Mouse (Mus musculus): ENCODE data around the gene Olfr1436. TPM values are rescaled to one million over a fixed set of nuclear protein-coding genes. Genes with fewer than 3 reads are reported as not detected.
"Not testable (repeated sequence)": the region's sequence is repeated elsewhere in the genome, so short reads cannot be mapped to it uniquely, and the experiment has no call there.

Olfr1436 gene
- polyA plus RNA-seq (2014; fragmentation: Nextera tagmentation; extraction: Ambion mirVana): not detected in 2 replicates

DNA sequence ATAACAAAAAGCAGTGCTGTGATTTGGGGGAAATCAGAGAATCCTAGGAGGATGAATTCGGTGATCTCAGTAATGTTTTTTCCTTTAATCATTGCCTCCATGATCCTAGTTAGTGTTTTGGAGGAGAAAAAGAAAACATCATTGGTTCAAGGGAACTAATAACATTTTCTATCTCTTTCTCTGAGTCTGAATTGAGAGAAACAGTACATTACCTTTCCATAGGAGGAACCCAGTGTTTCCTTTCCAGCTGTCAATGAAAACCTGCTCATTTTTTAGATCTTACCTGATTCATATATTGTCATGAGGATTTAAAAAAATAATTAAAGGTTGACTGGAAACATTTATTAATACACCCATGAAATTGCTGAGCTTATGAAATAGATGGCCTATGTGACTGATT lies at the start of gene Olfr1436:
Olfr1436 (minus strand) TSS at position 101 of the 400 bp plus-strand sequence.
- H3K27ac ChIP-seq (replicated peaks; ENCODE audit: low read depth, low read length): not testable (repeated sequence)

DNA sequence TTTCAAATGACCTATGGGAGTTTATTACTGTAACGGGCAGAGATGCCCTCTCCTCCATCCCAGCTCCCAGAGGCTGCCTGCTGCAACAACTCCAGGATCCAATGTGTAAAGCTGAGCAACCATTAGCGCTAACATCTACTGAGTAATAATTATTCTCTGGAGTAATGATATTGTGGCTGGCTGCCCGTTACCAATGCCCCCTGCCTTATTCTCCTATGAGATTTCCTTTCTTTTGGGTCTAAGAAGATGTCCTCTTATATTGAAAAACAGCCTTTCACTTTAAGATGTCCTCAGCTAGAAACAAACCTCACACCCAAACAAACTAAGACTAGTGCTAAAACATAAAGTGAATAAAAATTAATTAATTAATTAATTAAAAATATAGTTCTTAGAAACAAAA lies 36.9 kb upstream of the Olfr1436 start, which contains the start of gene Olfr1438-ps1:
Olfr1438-ps1 (minus strand) TSS at position 101 of the 400 bp plus-strand sequence.
- Histone ChIP-seq H3K9me3 (replicated peaks; ENCODE audit: control insufficient read depth, low read length) (no peaks in the 10 kb centered on the region), H3K27ac (replicated peaks; ENCODE audit: low read depth, low read length) (no peak within 1 kb of the TSS), H3K4me2 (ENCODE audit: low read depth, low read length) (no peak within 1 kb of the TSS), H3K4me3 (ENCODE audit: low read depth, low read length) (no peak within 1 kb of the TSS), H3K9ac (replicated peaks; ENCODE audit: low read length) (no peak within 1 kb of the TSS), H3K4me1 (ENCODE audit: control insufficient read depth, insufficient read depth, low read length) (no peaks in the 10 kb centered on the region), H3K27me3 (ENCODE audit: control insufficient read depth, insufficient read depth, low read length) (no peaks in the 10 kb centered on the region), H3K36me3 (replicated peaks; ENCODE audit: control insufficient read depth, insufficient read depth, low read depth, low read length) (no peaks in the 10 kb centered on the region)
- 85% methylated on average over 3 of the region's 3 CpGs for WGBS
- DNase-seq (ENCODE audit: low spot score) (no peak), ATAC-seq (replicated peaks; ENCODE audit: insufficient number of reproducible peaks, low FRiP score, low TSS enrichment, low read depth) (no peak)

More for the DNA sequence above, at the start of gene Olfr1436:
- H3K4me3 ChIP-seq (ENCODE audit: low read depth, low read length); H3K9ac ChIP-seq (replicated peaks; ENCODE audit: low read length); H3K27me3 ChIP-seq (ENCODE audit: control insufficient read depth, insufficient read depth, low read length); ATAC-seq (replicated peaks; ENCODE audit: insufficient number of reproducible peaks, low FRiP score, low TSS enrichment, low read depth); H3K36me3 ChIP-seq (replicated peaks; ENCODE audit: control insufficient read depth, insufficient read depth, low read depth, low read length); H3K9me3 ChIP-seq (replicated peaks; ENCODE audit: control insufficient read depth, low read length); DNase-seq (ENCODE audit: low spot score); H3K4me1 ChIP-seq (ENCODE audit: control insufficient read depth, insufficient read depth, low read length); H3K4me2 ChIP-seq (ENCODE audit: low read depth, low read length): not testable (repeated sequence)
- 77% methylated on average over 1 of the region's 1 CpGs for WGBS

DNA sequence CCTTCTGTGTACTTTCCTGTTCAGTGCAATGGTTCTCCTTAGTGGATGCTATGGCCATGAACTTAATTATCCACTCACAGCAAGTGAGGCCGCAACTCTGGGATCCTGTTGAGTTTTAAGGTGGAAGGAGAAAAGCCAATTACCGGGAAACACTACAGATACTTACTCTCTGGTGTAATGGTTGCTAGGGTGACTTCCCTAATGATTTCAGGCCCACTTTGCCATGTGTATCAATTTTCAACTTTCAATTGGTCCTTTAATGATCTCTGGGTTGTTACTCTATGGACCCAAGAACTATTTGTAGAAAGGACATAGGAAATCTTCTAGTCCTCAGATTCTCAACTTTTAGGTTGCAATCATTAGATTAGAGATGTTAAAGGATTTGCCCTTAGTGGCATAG lies 26.1 kb upstream of the Olfr1436 start, which contains the start of gene Olfr1437:
Olfr1437 (minus strand) TSS at position 101 of the 400 bp plus-strand sequence.
- H3K9me3 ChIP-seq (replicated peaks; ENCODE audit: control insufficient read depth, low read length): no peaks in the 10 kb centered on the region
- no peak for DNase-seq (ENCODE audit: low spot score)
- H3K36me3 ChIP-seq (replicated peaks; ENCODE audit: control insufficient read depth, insufficient read depth, low read depth, low read length): no peaks in the 10 kb centered on the region
- no peak within 1 kb of the TSS for H3K4me3 ChIP-seq (ENCODE audit: low read depth, low read length)
- no peaks in the 10 kb centered on the region for H3K27me3 ChIP-seq (ENCODE audit: control insufficient read depth, insufficient read depth, low read length)
- no peak for ATAC-seq (replicated peaks; ENCODE audit: insufficient number of reproducible peaks, low FRiP score, low TSS enrichment, low read depth)
- no peak within 1 kb of the TSS for H3K4me2 ChIP-seq (ENCODE audit: low read depth, low read length)
- no peak within 1 kb of the TSS for H3K9ac ChIP-seq (replicated peaks; ENCODE audit: low read length)
- no peaks in the 10 kb centered on the region for H3K4me1 ChIP-seq (ENCODE audit: control insufficient read depth, insufficient read depth, low read length)
- no peak within 1 kb of the TSS for H3K27ac ChIP-seq (replicated peaks; ENCODE audit: low read depth, low read length)
- WGBS: 80% methylated on average over 2 of the region's 2 CpGs

DNA sequence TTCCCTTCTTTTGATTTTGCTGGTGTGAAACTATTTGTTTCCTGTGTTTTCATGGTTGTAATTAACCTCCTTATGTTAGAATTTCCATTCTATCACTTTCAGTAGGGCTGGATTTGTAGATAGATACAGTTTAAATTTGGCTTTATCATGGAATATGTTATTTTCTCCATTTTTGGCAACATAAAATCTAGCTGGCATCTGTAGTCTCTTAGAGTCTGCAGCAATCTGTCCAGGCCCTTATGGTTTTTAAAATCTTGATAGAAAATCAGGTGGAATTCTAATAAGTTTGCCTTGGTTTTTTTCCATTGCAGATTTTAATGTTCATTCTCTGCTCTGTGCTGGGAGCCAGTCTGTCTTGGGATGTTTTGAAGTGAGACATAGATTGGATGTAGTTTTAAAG lies 6.0 kb downstream of the Olfr1436 start:
- no peaks in the 10 kb centered on the region for H3K36me3 ChIP-seq (replicated peaks; ENCODE audit: control insufficient read depth, insufficient read depth, low read depth, low read length)
- no peak for ATAC-seq (replicated peaks; ENCODE audit: insufficient number of reproducible peaks, low FRiP score, low TSS enrichment, low read depth)
- H3K4me1 ChIP-seq (ENCODE audit: control insufficient read depth, insufficient read depth, low read length): no peaks in the 10 kb centered on the region
- no peak for DNase-seq (ENCODE audit: low spot score)
- H3K9me3 ChIP-seq (replicated peaks; ENCODE audit: control insufficient read depth, low read length): no peaks in the 10 kb centered on the region
- no peak overlapping the region for H3K27ac ChIP-seq (replicated peaks; ENCODE audit: low read depth, low read length)
- H3K4me2 ChIP-seq (ENCODE audit: low read depth, low read length): no peak overlapping the region
- no peaks in the 10 kb centered on the region for H3K27me3 ChIP-seq (ENCODE audit: control insufficient read depth, insufficient read depth, low read length)
- H3K4me3 ChIP-seq (ENCODE audit: low read depth, low read length): no peak overlapping the region
- H3K9ac ChIP-seq (replicated peaks; ENCODE audit: low read length): no peak overlapping the region

DNA sequence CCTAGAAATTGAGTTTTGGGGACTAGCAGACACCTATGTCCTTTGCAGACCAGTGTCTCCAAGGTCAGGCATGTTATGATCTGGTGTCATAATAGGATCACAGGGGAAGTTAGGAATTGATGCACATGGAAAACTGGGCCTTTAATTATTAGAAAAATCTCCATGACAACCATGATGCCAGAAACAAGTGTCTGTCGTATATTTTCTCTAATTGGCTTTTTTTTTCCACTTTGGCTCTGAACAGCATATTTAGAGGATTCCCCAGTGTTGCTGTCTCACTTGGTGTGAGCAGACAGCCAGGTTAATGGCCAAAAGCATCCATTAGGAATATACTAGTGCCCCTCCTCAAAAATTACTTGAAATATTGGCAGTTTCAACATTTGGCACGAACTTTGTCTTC lies 19.4 kb downstream of the Olfr1436 start, which contains the start of gene Olfr1434:
Olfr1434 (plus strand) TSS at position 301 of the 400 bp plus-strand sequence.
- ATAC-seq (replicated peaks; ENCODE audit: insufficient number of reproducible peaks, low FRiP score, low TSS enrichment, low read depth) (no peak), DNase-seq (ENCODE audit: low spot score) (no peak)
- no peaks in the 10 kb centered on the region for H3K36me3 ChIP-seq (replicated peaks; ENCODE audit: control insufficient read depth, insufficient read depth, low read depth, low read length)
- no peak within 1 kb of the TSS for H3K27ac ChIP-seq (replicated peaks; ENCODE audit: low read depth, low read length)
- no peaks in the 10 kb centered on the region for H3K27me3 ChIP-seq (ENCODE audit: control insufficient read depth, insufficient read depth, low read length)
- no peaks in the 10 kb centered on the region for H3K4me1 ChIP-seq (ENCODE audit: control insufficient read depth, insufficient read depth, low read length)
- WGBS: 80% methylated on average over 2 of the region's 2 CpGs
- H3K4me3 ChIP-seq (ENCODE audit: low read depth, low read length): no peak within 1 kb of the TSS
- H3K9ac ChIP-seq (replicated peaks; ENCODE audit: low read length): no peak within 1 kb of the TSS
- no peaks in the 10 kb centered on the region for H3K9me3 ChIP-seq (replicated peaks; ENCODE audit: control insufficient read depth, low read length)
- H3K4me2 ChIP-seq (ENCODE audit: low read depth, low read length): no peak within 1 kb of the TSS

DNA sequence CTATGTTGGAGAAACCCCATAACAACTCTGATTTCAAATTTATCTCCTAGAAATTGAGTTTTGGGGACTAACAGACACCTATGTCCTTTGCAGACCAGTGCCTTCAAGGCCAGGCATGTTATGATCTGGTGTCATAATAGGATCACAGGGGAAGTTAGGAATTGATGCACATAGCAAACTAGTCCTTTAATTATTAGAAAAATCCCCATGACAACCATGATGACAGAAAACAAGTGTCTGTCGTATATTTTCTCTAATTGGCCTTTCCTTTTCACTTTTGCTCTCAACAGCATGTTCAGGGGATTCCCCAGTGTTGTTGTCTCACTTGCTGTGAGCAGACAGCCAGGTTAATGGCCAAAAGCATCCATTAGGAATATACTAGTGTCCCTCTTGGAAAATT lies 38.2 kb downstream of the Olfr1436 start, which contains the start of gene Olfr235:
Olfr235 (plus strand) TSS at position 301 of the 400 bp plus-strand sequence.
- H3K27ac ChIP-seq (replicated peaks; ENCODE audit: low read depth, low read length): no peak within 1 kb of the TSS
- H3K4me1 ChIP-seq (ENCODE audit: control insufficient read depth, insufficient read depth, low read length): no peaks in the 10 kb centered on the region
- H3K4me3 ChIP-seq (ENCODE audit: low read depth, low read length): no peak within 1 kb of the TSS
- DNase-seq (ENCODE audit: low spot score) (no peak), ATAC-seq (replicated peaks; ENCODE audit: insufficient number of reproducible peaks, low FRiP score, low TSS enrichment, low read depth) (no peak)
- H3K9me3 ChIP-seq (replicated peaks; ENCODE audit: control insufficient read depth, low read length): no peaks in the 10 kb centered on the region
- no peaks in the 10 kb centered on the region for H3K36me3 ChIP-seq (replicated peaks; ENCODE audit: control insufficient read depth, insufficient read depth, low read depth, low read length)
- H3K27me3 ChIP-seq (ENCODE audit: control insufficient read depth, insufficient read depth, low read length): no peaks in the 10 kb centered on the region
- H3K4me2 ChIP-seq (ENCODE audit: low read depth, low read length): no peak within 1 kb of the TSS
- no peak within 1 kb of the TSS for H3K9ac ChIP-seq (replicated peaks; ENCODE audit: low read length)
- 62% methylated on average over 1 of the region's 1 CpGs for WGBS

Other genes with a start within 250 kb of the Olfr1436 start
- not detected in 2 replicates for gene Olfr1424, start 236.4 kb downstream of the Olfr1436 start, polyA plus RNA-seq (2014; fragmentation: Nextera tagmentation; extraction: Ambion mirVana)
- not detected in 2 replicates for gene Olfr1425, start 221.4 kb downstream of the Olfr1436 start, polyA plus RNA-seq (2014; fragmentation: Nextera tagmentation; extraction: Ambion mirVana)
- gene Olfr1426, start 207.1 kb downstream of the Olfr1436 start, polyA plus RNA-seq (2014; fragmentation: Nextera tagmentation; extraction: Ambion mirVana): not detected in 2 replicates
- gene Olfr1427, start 195.8 kb downstream of the Olfr1436 start, polyA plus RNA-seq (2014; fragmentation: Nextera tagmentation; extraction: Ambion mirVana): not detected in 2 replicates
- gene Olfr1428, start 183.2 kb downstream of the Olfr1436 start, polyA plus RNA-seq (2014; fragmentation: Nextera tagmentation; extraction: Ambion mirVana): not detected in 2 replicates
- not detected in 2 replicates for gene Olfr76, start 175.9 kb downstream of the Olfr1436 start, polyA plus RNA-seq (2014; fragmentation: Nextera tagmentation; extraction: Ambion mirVana)
- gene Olfr1555-ps1, start 129.0 kb downstream of the Olfr1436 start, polyA plus RNA-seq (2014; fragmentation: Nextera tagmentation; extraction: Ambion mirVana): not detected in 2 replicates
- not detected in 2 replicates for gene Olfr1431, start 98.5 kb downstream of the Olfr1436 start, polyA plus RNA-seq (2014; fragmentation: Nextera tagmentation; extraction: Ambion mirVana)
- gene Olfr1432, start 66.5 kb downstream of the Olfr1436 start, polyA plus RNA-seq (2014; fragmentation: Nextera tagmentation; extraction: Ambion mirVana): not detected in 2 replicates
- gene Olfr262, start 57.5 kb downstream of the Olfr1436 start, polyA plus RNA-seq (2014; fragmentation: Nextera tagmentation; extraction: Ambion mirVana): not detected in 2 replicates
- not detected in 2 replicates for gene Olfr235, start 38.1 kb downstream of the Olfr1436 start, polyA plus RNA-seq (2014; fragmentation: Nextera tagmentation; extraction: Ambion mirVana)
- not detected in 2 replicates for gene Olfr1434, start 19.3 kb downstream of the Olfr1436 start, polyA plus RNA-seq (2014; fragmentation: Nextera tagmentation; extraction: Ambion mirVana)
- gene Olfr1437, start 26.0 kb upstream of the Olfr1436 start, polyA plus RNA-seq (2014; fragmentation: Nextera tagmentation; extraction: Ambion mirVana): not detected in 2 replicates
- gene Olfr1438-ps1, start 36.8 kb upstream of the Olfr1436 start, polyA plus RNA-seq (2014; fragmentation: Nextera tagmentation; extraction: Ambion mirVana): not detected in 2 replicates
- not detected in 2 replicates for gene Olfr1440, start 88.1 kb upstream of the Olfr1436 start, polyA plus RNA-seq (2014; fragmentation: Nextera tagmentation; extraction: Ambion mirVana)
- not detected in 2 replicates for gene Olfr1441, start 118.3 kb upstream of the Olfr1436 start, polyA plus RNA-seq (2014; fragmentation: Nextera tagmentation; extraction: Ambion mirVana)
- not detected in 2 replicates for gene Pfpl, start 128.8 kb upstream of the Olfr1436 start, polyA plus RNA-seq (2014; fragmentation: Nextera tagmentation; extraction: Ambion mirVana)
- 0.39 and 0.60 TPM in 2 replicates for gene Mpeg1, start 161.6 kb upstream of the Olfr1436 start, polyA plus RNA-seq (2014; fragmentation: Nextera tagmentation; extraction: Ambion mirVana)
- 14.0 and 14.4 TPM in 2 replicates for gene Dtx4, start 202.3 kb upstream of the Olfr1436 start, polyA plus RNA-seq (2014; fragmentation: Nextera tagmentation; extraction: Ambion mirVana)
- gene Fam111a, start 246.6 kb upstream of the Olfr1436 start, polyA plus RNA-seq (2014; fragmentation: Nextera tagmentation; extraction: Ambion mirVana): 29.4 and 33.4 TPM in 2 replicates

All from embryonic facial prominence, embryonic 11.5 days (tissue).